29 mouse cellular contexts compared by ENCODE assay signal in the genomic region with DNA sequence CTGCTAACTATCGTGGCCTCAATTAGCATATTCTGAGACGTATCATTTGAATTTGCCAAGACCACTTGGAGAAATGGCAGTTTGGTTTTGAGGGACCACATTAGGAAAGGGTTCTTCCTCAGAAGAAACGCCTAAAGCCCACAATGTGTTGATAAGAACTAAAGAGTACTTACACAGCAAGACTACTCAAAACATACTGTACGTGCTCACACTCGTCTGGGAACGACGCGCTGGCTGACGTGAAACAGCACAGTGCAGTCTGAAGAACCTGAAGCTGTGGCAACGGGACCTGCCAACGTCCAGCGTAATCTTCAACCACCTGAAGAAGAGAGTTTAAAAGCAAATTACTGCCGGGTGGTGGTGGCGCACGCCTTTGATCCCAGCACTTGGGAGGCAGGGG. TPM values are rescaled to one million over a fixed set of nuclear protein-coding genes. Genes with fewer than 3 reads are reported as not detected.
DNase-seq lines count a peak whose midpoint lies in the region; ATAC-seq and TF ChIP-seq lines count a peak whose summit lies in the region.
"Had no signal": no experiment of that assay in that cellular context is flagged by ENCODE, and none has a peak within 500 bp of the region (broad histone marks: within the 10 kb centered on the region; RNA-seq: fewer than 3 reads in every experiment).

No protein-coding gene starts in this region.

- no peak for TF ChIP-seq CTCF in lung, adult 2 months (IDR thresholded peaks at IDR 0.05; ENCODE audit: insufficient read depth, low read length)

- peaks cover 50% of the 10 kb centered on the region for H3K36me3 ChIP-seq in megakaryocyte, embryonic 14.5 days (replicated peaks; ENCODE audit: low read length)
- H3K36me3 ChIP-seq: forebrain, embryonic 15.5 days had no signal

- no peaks in the 10 kb centered on the region for H3K9me3 ChIP-seq in megakaryocyte, embryonic 14.5 days
- H3K9me3 ChIP-seq: embryonic facial prominence, embryonic 10.5 days; embryonic facial prominence, embryonic 13.5 days; forebrain, embryonic 12.5 days; forebrain, embryonic 15.5 days; G1E; heart, embryonic 13.5 days had no signal

- 68% methylated on average over 15 of the region's 15 CpGs for WGBS in lung, adult 2 months

- no peaks in the 10 kb centered on the region for H3K4me1 ChIP-seq in lung, adult 2 months (ENCODE audit: control insufficient read depth, insufficient read depth, low read length)
- H3K4me1 ChIP-seq in megakaryocyte, embryonic 14.5 days: peaks cover 46% of the 10 kb centered on the region
- H3K4me1 ChIP-seq: embryonic facial prominence, embryonic 10.5 days; embryonic facial prominence, embryonic 13.5 days; forebrain, embryonic 12.5 days; forebrain, embryonic 15.5 days; heart, embryonic 13.5 days had no signal

- peak; percentile 6 to 39 for DNase-seq in lung, adult 18-20 months
- DNase-seq in lung, adult 2 months: no peak
- peak; percentile 18 for DNase-seq in lung, postnatal 25 days (ENCODE audit: low spot score)
- DNase-seq in adrenal gland, postnatal 4 days (ENCODE audit: low spot score in 2 of 2): no peak
- DNase-seq: adrenal gland, postnatal 10 days; adrenal gland, postnatal 36 days; B cell, adult 2 months; cerebellum, adult 11 months; cerebellum, adult 2 months; cerebellum, adult 9-11 months; cerebellum, postnatal 25 days; embryo, embryonic 11 days; gastrocnemius, postnatal 25 days; heart, adult 18-20 months; heart, postnatal 14 days; heart, postnatal 4 days had no signal

- no peak overlapping the region for H3K4me3 ChIP-seq in lung, adult 2 months (replicated peaks; ENCODE audit: extremely low read depth, low read depth, low read length)
- peak overlapping the region; percentile 79 for H3K4me3 ChIP-seq in megakaryocyte, embryonic 14.5 days (replicated peaks)
- H3K4me3 ChIP-seq: embryonic facial prominence, embryonic 10.5 days; embryonic facial prominence, embryonic 13.5 days; erythroblast, embryonic 14.5 days; forebrain, embryonic 12.5 days; forebrain, embryonic 15.5 days; heart, embryonic 13.5 days had no signal

- ATAC-seq in megakaryocyte, adult 5-6 weeks (ENCODE audit: poor library complexity, severe bottlenecking): no peak
- ATAC-seq in megakaryocyte progenitor cell, adult 5-6 weeks (replicated peaks; ENCODE audit: poor library complexity): peak; percentile 88
- no peak for ATAC-seq in inflammation-experienced regulatory T-cells, adult 6 months
- ATAC-seq: forebrain, embryonic 15.5 days; Patski had no signal

- no peak for TF ChIP-seq POLR2A in lung, adult 2 months (IDR thresholded peaks at IDR 0.05; ENCODE audit: borderline replicate concordance, extremely low read depth, low read depth, low read length)

- H3K27me3 ChIP-seq in megakaryocyte, embryonic 14.5 days (replicated peaks): no peaks in the 10 kb centered on the region
- H3K27me3 ChIP-seq: CH12.LX; embryonic facial prominence, embryonic 13.5 days; forebrain, embryonic 12.5 days; forebrain, embryonic 15.5 days; heart, embryonic 13.5 days; Patski had no signal

RNA-seq across cellular contexts. Expression of a gene that starts 21.2 kb away (rescaled TPM):
- 0.75 and 1.2 TPM in 2 replicates for polyA plus RNA-seq in lung, adult 2 months (2012; rRNA removed)
- polyA plus RNA-seq in megakaryocyte, embryonic 14.5 days (2012; ENCODE audit: insufficient read depth, low replicate concordance): 0.13 and 0.51 TPM in 2 replicates
- 19.2 and 21.1 TPM in 2 replicates for total RNA-seq in megakaryocyte, adult 5-6 weeks (2015)
- 10.8 and 14.1 TPM in 2 replicates for total RNA-seq in megakaryocyte, adult 5-6 weeks (2017)
- total RNA-seq in megakaryocyte progenitor cell, adult 5-6 weeks (2015): 28.5 and 29.3 TPM in 2 replicates
- total RNA-seq in megakaryocyte progenitor cell, adult 5-6 weeks (2017): 12.6 and 19.9 TPM in 2 replicates
- 10 to 100 TPM in 1 of 3 experiments, 1 to 10 TPM in 2; 9.0 to 10.3 (median 9.5) TPM for polyA plus RNA-seq in inflammation-experienced regulatory T-cells, adult 6 months (2017; shearing (Covaris generic))
- total RNA-seq in adrenal gland, postnatal 4 days (2021): 10 to 100 TPM; 21.4 to 21.5 TPM

RNA-seq across cellular contexts. Expression of a gene that starts 21.5 kb away (rescaled TPM):
- polyA plus RNA-seq in lung, adult 2 months (2012; rRNA removed): 8.7 and 17.4 TPM in 2 replicates
- polyA plus RNA-seq in megakaryocyte, embryonic 14.5 days (2012; ENCODE audit: insufficient read depth, low replicate concordance): 11.7 and 17.5 TPM in 2 replicates
- 111 and 133 TPM in 2 replicates for total RNA-seq in megakaryocyte, adult 5-6 weeks (2015)
- total RNA-seq in megakaryocyte, adult 5-6 weeks (2017): 103 and 104 TPM in 2 replicates
- total RNA-seq in megakaryocyte progenitor cell, adult 5-6 weeks (2015): 119 and 134 TPM in 2 replicates
- total RNA-seq in megakaryocyte progenitor cell, adult 5-6 weeks (2017): 81.9 and 107 TPM in 2 replicates
- 10 to 100 TPM; 33.5 to 79.9 (median 39.7) TPM for polyA plus RNA-seq in inflammation-experienced regulatory T-cells, adult 6 months (2017; shearing (Covaris generic))
- total RNA-seq in adrenal gland, postnatal 4 days (2021): 100 to 1,000 TPM; 132 TPM

RNA-seq across cellular contexts. Expression of a gene that starts 59.3 kb away (rescaled TPM):
- polyA plus RNA-seq in lung, adult 2 months (2012; rRNA removed): 2.8 and 4.0 TPM in 2 replicates
- polyA plus RNA-seq in megakaryocyte, embryonic 14.5 days (2012; ENCODE audit: insufficient read depth, low replicate concordance): 8.1 and 9.1 TPM in 2 replicates
- total RNA-seq in megakaryocyte, adult 5-6 weeks (2015): 35.5 and 45.8 TPM in 2 replicates
- total RNA-seq in megakaryocyte, adult 5-6 weeks (2017): 20.9 and 22.2 TPM in 2 replicates
- total RNA-seq in megakaryocyte progenitor cell, adult 5-6 weeks (2015): 47.2 and 51.2 TPM in 2 replicates
- total RNA-seq in megakaryocyte progenitor cell, adult 5-6 weeks (2017): 22.5 and 33.8 TPM in 2 replicates
- polyA plus RNA-seq in inflammation-experienced regulatory T-cells, adult 6 months (2017; shearing (Covaris generic)): 10 to 100 TPM; 14.2 to 26.6 (median 19.4) TPM
- total RNA-seq in adrenal gland, postnatal 4 days (2021): 10 to 100 TPM; 30.6 to 31.3 TPM

Comparison
In these comparisons a context has a peak if more than half of its experiments do, and no peak if none do; other contexts are left out.
1. DNase-seq: peak in lung, adult 18-20 months (2 of 2) and lung, postnatal 25 days (single experiment); none in lung, adult 2 months (single experiment) and adrenal gland, postnatal 4 days (0 of 2).